Mouse (Mus musculus) induced T-regulatory cell, adult 2 months (primary cell): ENCODE measurements around the gene Rnaseh2c.

Experiments
- DNase-seq: peaks from one replicate; pipeline ENCODE4 v3.0.0-alpha.2; 2012; ENCODE audit warnings: low read depth

The Rnaseh2c gene

DNA sequence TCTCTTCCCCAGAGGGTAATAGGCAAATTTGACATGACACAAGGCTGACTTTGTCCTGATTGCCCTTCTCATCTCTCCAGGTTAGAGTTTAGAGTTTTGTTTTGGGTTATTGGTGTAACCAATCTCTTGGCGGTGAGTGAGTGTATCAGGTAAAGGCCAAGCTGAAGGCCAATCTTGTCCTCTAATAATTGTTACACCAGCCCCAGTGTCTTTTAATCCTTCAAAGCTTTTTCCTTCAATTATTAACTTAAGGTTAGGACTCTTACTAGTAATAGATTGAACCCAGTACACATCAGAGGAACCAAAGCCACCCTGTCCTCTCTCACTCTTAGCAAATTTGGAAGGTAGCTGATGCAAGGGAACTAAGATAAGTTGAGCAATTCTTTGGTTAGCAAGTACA is 26.3 kb upstream of the Rnaseh2c start:
- no peak for DNase-seq

DNA sequence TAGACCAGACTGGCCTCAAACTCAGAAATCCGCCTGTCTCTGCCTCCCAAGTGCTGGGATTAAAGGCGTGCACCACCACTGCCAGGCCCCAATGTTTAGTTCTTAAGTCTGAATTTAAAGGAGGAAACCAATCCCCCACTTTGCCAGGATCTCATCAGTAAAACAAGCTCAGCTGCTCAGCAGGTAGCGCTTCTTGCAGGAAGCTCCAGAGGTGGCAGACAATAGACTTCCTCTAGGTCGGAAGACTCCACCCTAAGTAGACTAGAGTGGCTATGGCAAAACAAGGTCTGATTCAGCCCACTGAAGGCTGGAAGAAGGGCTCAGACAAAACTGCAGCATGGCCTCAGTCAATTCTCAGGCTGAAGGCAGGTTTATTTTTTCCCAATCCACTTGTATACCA is 21.7 kb upstream of the Rnaseh2c start:
- no peak for DNase-seq

DNA sequence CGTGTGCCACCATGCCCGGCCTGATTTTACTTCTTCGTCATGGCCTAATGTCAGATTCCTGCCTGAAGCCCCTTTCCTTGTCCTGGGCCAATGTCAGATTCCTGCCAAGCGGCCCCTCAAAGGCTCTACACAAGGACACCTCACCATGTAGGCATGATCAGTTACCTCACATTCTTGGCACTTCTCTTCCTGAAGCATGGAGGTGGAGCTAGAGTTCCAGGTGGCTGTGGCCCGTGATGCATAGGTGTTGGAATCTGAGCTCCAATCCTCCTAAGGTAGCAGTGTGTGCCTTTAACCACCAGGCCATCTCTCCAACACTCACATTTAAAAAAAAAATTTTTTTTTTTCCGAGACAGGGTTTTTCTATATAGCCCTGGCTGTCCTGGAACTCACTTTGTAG is 20.9 kb upstream of the Rnaseh2c start:
- no peak for DNase-seq

DNA sequence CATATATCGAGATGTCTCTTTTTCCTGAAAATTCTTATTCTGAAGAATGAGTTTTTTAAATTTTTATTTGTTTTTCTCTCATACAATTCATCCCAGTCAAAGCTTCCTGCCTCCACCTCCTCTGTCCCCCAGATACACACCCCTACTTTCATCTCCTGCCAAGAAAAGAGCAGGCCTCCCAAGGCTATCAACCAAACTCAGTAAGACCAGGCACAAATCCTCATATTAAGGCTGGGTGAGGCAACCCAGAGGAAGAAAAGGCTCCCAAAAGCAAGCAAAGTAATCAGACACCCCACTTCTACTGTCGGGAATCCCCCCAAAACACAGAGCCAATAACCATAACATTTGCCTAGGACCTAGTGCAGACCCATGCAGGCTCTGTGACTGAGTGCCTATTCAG is 19.7 kb upstream of the Rnaseh2c start:
- no peak for DNase-seq

DNA sequence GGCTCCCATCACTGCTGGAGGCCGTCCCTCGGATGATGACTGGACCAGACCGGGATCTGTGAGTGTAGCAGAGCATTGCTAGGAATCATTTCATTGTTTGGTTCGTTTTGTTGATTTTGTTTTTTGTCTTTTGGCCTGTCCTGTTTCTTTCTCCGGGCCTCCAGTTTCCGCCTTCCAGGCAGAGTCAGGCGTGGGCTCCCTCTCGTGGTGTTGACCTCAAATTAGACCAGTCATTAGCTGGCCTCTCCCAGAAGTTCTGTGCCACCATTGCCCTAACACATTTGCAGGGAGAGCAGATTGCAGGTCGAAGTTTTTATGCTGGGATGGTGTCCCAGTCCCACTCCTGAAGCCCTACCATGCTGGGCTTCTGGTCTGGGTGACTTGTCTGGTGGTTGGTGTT is 12.5 kb upstream of the Rnaseh2c start:
- no peak for DNase-seq

DNA sequence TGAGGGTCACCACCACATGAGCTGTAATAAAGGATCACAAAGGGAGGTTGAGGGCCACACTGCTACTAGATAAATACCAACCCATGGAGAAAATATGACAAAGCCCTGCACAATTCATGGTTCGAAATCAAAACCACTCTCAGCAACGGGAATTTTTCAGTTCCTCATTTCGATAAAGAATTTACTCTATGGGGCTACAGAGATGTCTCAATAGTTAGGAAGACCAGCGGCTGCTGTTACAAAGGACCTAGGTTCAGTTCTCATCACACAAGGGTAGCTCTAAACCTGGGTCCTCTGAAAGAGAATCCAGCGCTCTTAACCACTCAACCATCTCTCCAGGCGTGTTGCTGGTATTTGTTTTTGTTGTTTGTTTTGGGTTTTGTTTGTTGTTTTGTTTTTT is 9.8 kb upstream of the Rnaseh2c start:
- no peak for DNase-seq

DNA sequence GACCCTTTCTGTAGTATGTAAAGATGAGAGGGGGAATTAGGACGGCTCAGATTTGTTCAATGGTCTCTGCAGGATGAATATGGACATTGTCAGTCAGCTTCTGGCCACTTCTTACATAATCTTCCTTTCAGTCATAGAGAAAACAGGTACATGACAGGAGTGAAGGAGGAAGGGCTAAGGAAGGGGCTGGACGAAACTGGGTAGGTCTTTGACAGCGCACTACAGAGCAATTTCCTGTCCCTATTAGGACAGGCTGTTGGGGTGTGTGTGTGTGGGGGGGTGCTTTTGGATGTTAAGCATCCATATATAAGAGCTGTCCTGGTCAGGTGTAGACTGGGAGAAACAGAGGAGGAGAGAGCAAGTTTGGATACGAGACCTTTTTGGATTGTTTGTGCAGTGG is 2.4 kb upstream of the Rnaseh2c start:
- no peak for DNase-seq

DNA sequence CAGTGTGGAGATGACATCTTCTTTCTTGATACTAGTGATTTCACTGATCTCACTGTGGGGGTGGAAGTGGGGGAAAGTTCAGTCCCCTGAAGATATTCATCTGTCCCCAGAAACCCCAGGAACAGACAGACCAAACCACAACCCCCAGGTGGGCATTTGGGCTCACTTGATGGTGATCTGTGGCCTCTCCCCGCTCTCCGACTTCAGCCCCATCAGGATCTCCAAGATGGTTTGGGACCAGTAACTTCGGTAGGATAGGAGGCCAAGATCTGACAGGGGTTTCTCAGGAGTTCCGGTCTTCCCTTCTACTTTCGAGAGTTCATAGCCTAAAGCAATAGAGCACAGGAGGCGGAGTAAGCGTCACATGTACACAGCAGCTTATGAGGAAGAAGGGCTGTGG is 2.0 kb downstream of the Rnaseh2c start:
- no peak for DNase-seq

DNA sequence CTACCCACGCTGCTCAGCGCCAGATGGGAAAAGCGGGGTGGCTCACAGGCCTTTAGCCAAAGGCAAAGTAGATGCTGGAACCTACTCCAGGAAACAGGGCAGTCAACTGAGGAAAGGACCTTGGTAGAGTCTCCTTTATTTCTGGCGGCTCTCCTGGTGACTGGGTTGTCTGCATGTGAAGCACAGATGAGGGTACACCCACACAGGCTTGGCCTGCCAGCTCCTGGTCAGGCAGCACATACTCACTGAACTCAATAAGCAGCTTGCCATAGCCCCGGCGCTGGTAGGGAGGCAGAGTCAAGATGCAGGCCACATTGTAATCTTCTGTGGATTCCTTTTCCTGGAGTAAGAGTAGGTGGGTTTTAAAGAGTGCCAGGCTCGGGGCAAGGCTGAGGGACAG is 3.5 kb downstream of the Rnaseh2c start:
- no peak for DNase-seq

DNA sequence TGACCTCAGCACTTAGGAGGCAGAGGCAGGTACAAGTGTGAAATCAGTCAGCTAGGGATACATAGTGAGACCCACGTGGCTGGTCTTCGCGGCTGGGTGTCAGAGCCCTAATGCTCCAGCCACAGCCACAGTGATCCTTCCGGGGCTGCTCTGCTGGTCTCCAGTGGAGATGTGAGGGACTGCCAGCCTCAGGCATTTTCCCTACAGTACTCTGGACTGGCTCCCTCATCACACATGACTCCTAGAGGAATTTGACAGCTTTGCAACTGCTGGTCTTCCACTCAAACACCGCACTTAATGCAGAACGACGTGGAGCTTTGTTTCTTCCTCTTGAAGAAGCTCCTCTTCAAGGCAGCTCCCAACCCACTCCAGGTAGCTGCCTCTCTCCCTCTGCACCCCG is 4.5 kb downstream of the Rnaseh2c start:
- DNase-seq = no peak

DNA sequence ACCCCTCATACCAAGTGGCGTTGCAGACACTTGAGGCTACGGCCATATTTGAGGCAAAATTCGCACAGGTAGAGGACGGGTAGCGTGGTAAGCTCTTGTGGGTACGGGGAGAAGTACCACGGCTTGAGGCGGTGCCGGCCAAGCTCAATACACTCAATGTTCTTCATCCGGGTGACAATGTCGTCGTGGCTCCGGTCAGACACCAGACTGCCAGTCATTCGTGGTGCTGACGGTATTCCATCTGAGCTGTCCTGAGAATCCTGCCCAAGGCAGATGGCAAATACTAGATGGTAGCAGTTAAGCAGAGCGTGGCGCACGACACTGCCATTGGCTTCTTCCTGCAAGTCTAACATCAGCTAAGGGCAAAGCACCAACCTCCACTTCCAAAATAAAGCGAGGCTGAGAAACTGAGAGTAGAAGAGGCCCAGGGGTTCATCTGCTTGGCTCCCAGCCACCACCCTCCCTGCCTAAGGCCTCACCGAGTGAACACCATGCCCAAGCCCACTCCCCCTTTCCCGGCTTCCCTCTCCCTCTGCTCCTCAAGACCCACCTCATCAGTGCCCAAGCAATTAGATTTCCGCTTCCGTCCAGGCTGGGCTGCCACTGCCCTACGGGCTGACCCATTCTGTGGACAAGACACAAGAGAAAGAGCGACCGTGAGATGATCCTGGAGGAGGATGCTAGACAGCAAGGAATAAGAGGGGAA is 6.2 kb downstream of the Rnaseh2c start:
- no peak for DNase-seq

DNA sequence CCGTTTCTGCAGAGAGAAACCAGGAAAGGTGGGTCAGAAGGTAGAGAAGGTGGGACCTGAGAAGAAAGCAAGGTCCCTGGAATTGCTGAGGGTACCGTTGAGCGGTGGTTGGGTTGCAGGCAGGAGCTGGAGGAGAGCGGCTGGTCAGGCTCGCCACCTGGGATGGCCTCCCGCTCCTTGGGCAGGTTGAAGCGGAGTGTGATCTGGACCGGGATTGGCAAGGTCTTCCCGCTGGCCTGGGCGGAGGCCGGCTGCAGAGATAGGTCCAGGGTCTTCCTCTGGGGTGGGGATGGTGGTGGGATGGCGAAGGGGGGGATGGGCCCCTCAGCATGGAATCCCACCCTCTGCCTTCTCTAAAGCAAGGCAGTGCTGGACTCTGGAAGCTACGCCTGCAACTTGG is 7.0 kb downstream of the Rnaseh2c start:
- no peak for DNase-seq

DNA sequence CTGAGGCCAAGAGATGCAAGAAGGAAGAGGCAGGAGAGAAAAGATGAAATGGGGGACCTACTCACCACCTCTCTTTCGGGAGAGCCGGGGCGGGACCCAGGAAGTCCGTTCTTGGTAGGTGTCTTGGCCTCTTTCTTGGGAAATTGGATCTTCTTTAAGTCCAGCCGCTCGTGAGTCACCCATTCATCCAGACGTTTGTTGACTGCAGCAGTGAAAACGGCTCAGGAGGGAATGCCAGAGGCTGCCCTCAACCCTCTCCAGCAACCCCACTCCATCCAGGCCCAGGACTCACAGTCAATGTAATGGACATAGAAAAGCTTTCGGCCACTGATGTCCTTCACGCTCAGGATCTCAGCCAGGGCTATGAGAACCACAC is 7.5 kb downstream of the Rnaseh2c start:
- DNase-seq = no peak

DNA sequence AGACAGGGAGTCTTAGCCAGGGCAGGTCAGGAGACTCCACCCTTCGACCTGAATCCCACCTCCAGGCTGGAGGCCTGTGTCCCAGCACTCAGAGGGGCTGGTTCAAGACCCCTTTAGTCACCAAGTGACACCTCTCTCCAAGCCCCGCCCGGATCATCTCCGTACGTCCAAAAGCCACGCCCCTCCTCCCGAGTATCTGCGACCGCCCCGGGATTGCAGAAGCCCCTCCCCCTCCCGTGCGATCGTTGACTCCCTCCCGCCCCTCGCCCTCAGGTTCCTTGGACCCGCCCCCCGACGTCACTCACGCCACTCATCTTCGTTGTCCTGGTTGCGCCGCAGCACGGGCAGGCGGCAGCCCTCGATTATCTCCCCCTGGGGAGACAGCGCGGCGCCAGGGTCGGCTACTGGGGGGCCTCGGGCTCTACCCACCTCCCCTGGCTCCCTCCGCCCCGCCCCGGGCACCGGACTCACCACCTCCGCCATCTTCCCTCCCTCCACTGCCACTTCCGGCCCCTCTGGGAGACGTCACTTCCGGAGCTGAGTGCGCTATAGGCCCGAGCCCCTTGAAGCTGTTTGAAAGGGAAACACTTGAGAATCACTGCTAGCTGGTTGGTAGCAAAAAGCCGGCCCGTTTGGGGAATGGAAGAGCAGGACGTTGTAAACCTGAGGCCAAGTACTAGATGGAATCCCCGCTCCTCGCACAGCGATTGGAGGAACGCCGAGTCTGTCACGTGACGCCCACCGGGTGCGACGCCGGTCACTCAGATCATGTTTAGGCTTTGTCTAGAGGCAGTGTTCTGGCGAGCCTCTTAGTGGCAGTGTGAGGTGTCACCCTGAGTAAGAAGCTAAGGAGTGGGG is 8.1 kb downstream of the Rnaseh2c start, which contains the start of gene Kat5:
Gene Kat5, minus strand, starts transcription at position 691 of the 858 bp plus-strand sequence.
- DNase-seq = peak; percentile 97

DNA sequence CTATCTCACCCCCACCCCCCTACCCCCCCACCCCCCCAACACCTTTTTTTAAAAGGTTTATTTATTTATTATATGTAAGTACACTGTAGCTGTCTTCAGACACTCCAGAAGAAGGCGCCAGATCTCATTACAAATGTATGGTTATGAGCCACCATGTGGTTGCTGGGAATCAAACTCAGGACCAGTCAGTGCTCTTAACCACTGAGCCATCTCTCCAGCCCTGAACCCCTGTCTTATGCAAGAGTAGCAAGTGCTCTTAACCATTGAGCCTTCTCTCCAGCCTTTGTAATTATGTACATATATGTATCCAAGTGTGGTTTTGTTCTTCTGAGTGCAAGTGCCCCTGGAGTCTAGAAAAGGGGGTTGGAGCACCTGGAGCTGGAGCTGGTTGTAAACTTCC is 10.3 kb downstream of the Rnaseh2c start:
- DNase-seq = no peak

DNA sequence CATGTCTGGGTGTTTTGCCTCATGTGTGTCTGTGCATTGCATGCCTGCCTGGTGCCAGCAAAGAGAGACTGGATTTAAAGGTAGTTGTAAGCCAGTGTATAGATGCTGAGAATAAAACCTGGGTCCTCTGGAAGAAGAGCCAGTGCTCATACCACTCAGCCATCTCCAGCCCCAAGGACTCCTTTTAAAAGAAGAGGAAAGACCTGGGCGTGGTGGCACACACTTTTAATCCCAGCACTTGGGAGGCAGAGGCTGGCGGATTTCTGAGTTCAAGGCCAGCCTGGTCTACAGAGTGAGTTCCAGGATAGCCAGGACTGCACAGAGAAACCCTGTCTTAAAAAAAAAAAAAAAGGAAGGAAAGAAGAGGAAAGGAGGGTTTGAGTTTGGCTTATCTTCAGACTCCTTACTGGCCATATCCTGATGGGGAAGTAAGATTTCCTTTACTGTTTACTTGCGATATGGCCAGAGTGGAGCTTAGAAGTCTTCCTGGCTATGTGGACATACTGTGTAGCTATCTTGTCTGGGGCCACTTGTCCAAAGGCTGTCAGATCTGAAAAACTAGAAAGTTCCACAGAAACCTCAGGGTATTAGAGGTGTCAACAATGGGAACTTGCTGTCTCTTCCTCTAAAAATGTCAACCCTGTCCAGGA is 11.2 kb downstream of the Rnaseh2c start:
- DNase-seq = no peak

DNA sequence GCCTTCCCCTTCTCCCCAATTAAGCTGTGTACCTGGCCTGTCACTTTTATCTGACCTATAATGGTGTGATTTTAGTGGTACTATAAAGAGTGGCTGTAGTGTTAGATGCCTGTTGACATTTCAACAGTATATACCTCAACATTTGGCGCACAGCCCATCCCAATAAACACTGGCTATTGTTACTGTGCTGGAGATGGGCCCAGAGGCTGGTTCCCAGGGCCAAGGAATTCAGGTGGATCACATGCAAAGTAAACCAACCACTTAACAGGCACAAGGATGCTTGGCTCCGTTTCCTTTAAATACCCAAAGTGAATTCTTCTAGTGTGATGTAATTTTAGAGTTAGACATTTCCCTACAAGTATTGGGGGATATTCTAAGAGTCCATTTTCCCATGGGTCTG is 13.3 kb downstream of the Rnaseh2c start:
- no peak for DNase-seq

DNA sequence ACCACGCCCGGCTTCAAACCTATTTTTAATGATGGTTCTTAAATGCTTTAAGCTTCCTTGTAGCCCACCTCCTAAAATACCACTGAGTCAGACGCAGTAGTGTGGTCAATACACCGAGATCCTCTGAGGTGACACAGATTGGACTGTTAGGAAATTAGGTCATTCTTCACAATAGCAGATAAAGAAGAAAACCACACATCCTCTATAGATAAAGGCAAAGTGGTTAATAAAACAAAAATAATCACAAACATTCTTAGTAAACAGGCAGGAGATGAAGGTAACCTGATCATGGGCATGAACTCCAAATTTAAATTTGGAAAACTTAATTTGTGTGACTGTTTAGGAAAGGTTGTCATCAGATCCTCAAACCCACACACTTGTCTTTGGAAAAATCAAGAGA is 18.3 kb downstream of the Rnaseh2c start:
- no peak for DNase-seq

DNA sequence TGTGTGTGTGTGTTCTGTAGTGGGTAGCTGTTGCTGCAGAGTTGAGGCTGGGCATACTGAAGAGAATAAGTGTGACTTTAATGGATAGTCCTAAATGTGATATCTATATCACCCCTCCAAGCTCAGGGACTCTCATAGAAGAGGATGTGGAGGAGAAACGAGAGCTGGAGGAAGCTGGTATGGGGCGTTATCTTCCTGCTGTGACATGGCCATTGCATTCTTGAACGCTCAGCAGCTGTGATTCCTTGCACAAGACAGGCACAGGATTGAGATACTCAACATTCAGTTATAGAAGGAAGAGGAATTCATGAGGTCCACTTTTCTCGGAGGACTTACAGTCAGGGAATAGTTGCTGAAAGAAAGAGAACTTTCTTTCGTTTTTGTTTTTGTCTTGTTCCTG is 20.2 kb downstream of the Rnaseh2c start:
- DNase-seq = no peak

DNA sequence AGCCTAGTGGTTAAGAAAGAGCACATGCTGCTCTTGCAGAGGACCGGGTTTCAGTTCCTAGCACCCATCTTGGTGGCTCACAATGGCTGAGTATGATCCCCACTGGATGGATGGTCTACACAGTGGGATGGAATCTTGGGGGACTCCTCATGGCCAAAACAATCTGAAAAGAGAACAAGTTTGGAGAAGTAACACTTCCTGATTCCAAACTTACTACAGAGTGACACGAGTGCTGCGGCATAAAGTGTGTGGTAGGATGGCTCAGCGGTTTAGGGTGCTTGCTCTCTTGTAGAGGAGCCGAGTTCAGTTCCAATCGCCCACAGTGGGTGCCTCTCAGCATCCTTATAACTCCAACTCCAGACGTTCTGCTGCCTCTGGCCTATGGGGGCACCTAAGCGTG is 23.6 kb downstream of the Rnaseh2c start:
- no peak for DNase-seq

DNA sequence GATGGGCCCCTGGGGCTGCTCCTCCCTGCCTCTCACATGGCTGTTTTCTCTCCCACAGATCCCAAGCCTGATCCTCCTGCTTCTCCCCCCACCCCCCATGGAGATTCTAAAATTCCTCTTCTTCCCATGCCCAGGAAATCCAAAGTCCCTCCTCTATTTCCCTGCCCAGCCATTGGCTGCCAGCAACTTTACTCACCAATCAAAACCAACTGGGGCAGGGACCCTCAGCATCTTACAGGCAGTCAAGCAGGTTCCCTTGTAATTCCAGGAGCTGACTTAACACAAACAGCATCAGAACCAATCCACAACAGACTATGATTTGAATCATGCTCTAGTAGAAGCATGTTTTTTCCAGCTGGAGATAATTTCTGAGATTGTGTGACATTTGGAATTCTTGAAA is 28.2 kb downstream of the Rnaseh2c start:
- DNase-seq = no peak

DNA sequence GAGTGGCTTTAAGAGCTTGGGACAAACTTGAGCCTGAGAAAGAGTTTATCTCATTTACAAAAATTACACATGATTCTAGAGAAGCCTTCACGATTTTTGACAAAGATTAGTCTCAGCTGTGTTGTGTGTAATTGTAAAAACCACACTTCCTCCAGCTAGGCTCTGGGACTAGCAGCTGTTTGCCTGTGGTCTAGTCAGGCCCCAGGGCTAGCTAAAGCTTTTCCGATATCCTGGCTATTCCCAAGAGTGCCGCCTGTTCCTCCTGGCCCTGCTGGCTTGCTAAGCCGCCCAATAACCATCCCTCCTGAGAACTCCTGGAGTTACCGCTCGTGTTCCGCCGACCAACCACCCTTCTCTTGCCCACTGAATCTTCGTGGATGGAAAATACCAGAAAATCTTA is 30.4 kb downstream of the Rnaseh2c start:
- no peak for DNase-seq

DNA sequence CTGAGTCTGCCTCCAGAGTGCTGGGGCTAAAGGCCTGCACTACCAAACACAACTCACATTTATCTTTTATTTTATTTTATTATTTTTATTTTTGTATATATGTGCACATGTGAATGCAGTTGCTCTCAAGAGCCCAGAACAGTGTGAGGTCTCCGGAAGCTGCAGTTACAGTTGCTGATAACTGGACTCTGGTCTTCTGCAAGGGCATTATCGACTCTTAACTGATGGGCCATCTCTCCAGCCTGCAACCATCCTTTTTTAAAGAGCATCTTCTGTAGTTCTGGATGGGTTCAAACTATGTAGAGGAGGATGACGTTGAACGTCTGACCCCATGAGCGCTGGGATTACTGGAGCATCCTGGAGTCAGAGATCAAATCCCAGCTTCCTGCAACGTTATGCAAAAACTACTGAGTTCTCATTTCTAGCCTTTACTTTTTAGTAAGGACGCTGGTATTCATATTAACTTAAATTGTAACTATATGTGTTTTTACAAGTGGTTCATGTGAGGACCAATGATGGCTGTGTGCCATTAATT is 34.4 kb downstream of the Rnaseh2c start:
- DNase-seq = no peak
